Mouse (Mus musculus): ENCODE measurements at regions not wholly inside any gene's neighbourhood (a gene's known extent, or its start where the extent isn't known, plus 50 kb on each side); places are given as distances from the start of the nearest gene placed in this dataset.

- no peak for DNase-seq (ENCODE audit: low spot score)
Measured at GRCm38 (mm10) chr6:49637654-49638053, 184.9 kb upstream of the Npy start.

DNA sequence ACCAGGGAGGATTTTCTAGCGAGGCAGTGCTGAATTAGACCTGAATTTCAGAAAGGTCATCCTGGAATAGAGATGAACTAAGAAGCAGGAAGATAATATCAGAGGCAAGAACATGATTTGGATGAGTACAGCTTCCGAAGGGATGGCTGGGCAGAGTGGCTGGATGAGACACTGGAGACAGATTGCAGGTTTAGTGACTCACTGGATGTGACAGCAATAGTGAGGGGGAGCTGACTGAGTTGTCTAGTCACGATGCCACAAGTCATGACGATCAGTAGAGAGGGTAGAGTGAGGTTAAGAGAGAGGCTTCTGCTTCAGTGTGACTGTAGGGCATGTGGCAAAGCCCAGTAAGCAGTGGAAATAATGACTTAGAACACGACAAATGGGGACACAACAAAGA, 181.3 kb upstream of the Npy start:
- DNase-seq (ENCODE audit: low spot score), result no peak

DNA sequence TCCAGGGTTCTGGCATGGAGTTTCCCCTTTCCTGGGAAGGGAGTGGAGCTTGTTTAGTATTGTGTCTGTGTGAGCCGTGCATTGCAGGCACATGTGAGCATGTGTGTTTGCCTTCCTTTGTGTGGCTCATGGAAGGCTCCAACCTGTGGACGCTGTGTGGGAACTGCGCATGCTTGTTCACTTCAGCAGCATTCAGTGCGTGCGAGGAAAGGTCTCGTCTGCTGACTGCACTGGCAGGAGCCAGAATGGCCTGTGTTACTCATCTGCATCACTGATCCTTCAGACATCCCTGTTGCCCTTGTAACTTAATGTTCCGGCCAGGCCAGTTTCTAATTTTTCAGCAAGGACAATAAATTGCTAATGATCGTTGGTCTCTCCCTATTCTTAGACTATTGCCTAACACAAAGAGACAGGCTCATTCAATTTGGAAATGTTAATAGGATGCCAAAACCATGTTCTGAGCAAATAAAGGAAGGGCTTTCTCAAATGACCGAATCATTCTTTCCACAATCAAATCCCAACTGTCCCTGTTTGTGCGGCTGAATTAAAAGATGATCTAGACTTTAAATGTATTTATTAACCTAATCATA, 167.9 kb upstream of the Npy start:
- DNase-seq (ENCODE audit: low spot score), result peak; percentile 61

GRCm38 (mm10) chr6:49655241-49655640, 167.3 kb upstream of the Npy start:
- DNase-seq (ENCODE audit: low spot score), result peak; percentile 50

DNA sequence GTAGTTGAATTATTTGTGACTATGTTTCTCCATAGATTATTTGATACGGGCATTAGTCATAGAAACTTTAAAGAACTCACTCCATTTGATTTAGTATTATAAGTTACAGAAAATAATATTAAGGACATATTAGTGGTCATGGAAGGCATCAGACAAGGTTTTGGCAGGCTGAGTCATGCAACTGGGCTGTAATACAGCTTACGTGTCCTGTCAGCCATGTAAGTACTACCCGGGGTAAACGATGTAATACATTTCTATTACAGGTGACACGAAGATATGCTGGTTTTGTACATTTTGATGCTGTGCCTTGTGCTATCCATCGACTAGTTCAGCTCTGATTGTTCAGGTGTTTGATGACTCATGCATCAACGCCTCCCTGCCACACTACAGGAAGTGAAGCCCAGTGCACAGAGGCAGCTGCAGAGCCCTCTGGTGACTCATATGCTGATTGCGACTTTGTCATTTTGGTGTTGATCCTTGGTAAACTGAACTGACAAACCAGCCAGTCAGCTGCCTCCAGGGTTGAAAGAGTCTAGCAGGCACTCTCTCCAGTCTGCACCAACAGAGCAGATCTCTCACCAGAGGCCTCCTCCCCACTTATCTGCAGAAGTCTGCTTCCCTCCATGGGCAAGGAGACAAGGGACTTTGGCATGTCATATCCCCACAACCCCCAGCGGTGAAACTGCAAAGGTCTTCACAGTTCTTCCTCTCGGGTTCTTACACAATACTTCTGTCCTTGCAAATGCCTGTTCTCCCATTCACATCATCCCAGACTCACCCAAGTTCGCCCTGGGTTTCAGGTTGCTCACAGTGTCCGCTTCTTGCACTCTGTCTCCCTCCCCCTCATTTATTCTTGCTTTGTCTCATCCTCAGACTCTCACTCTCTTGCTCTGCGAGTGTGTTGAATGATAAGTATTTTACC, 165.9 kb upstream of the Npy start:
- no peak for DNase-seq (ENCODE audit: low spot score)

- no peak for DNase-seq (ENCODE audit: low spot score)
Measured at GRCm38 (mm10) chr6:49657988-49658387, 164.5 kb upstream of the Npy start.

DNA sequence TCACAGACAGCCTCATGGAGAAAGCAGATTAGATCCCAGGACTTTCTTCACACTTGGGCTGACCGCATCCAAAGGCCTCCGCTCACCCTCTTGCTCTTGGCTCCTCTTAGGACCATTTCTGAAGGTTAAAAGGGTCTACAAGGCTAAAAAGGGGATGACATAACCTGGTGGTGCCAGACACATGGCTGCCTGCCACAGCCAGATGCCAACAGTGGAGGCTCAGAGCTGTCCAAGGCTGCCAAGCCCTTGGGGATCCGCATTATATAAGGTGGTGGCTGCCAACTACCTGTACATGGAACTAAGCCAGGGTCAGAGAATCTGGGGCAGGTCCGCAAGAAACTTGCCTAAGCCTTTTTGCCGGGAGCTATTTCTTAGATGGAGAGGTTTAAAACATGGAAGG, 151.5 kb upstream of the Npy start:
- no peak for DNase-seq (ENCODE audit: low spot score)

GRCm38 (mm10) chr6:49671912-49672311, 150.6 kb upstream of the Npy start:
- no peak for DNase-seq (ENCODE audit: low spot score)

- no peak for DNase-seq (ENCODE audit: low spot score)
Measured at GRCm38 (mm10) chr6:49686776-49687175, 135.7 kb upstream of the Npy start.

- no peak for DNase-seq (ENCODE audit: low spot score)
Measured at GRCm38 (mm10) chr6:49692032-49692539, 130.4 kb upstream of the Npy start.

- peak; percentile 45 for DNase-seq (ENCODE audit: low spot score)
Measured at GRCm38 (mm10) chr6:49694851-49695250, 127.7 kb upstream of the Npy start.

DNA sequence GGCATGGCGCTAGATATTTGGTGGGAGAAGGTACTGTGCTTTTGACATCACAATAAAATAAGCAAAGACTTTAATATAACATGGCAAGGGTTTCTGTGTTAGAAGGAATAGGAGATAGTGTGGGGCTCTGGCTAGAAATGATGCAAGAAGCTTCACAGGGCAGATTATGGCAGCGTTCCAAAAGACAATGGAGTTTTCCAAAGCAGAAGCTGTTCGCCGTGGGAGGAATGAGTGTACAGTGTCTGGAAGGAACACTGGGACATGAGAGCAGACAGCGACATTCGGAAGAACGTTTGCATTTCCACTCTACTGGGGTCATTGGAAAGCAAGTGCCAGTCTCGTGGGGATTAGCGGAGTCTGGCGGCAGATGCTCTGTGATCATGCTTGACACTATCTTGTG, 125.5 kb upstream of the Npy start:
- DNase-seq (ENCODE audit: low spot score), result no peak

DNA sequence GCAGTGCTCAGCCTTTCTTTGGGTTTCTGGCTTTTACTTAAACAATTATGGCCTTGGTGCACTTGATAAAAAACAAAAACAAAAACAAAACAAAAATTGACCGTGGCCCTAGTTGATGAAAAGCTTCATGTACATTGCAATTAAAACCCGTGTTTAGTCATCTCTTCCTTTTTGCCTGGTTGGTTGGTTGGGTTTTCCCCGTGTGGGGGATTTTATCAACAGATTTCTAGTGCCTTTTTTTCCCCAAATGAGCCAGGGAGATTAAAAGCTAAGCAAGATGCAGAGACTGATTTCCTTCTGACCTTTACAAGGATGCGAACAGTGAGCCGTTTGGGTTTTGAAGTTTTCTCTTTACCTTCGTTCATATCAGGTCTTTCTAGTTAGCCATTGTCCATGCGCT, 121.1 kb upstream of the Npy start:
- DNase-seq (ENCODE audit: low spot score), result no peak

GRCm38 (mm10) chr6:49712980-49713379, 109.5 kb upstream of the Npy start:
- no peak for DNase-seq (ENCODE audit: low spot score)

DNA sequence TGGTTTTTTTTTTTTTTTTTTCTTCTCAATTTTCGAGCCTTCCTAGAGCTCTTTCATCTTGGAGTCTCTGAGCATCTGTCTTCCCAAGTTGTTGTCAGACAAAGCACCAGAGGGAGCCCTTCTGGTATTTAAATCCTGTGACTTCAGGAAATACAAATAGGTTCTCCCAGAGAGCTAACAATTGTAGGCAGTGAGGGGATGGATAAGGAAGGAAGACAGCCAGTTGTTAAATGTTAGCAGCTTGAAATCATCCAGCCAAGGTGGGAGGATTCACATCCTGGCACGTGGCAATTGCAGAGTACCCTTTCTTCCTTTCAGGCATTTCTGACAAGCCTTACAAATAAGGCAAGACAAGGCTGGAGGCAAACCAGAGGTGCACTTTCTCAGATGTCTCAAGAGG, 106.0 kb upstream of the Npy start:
- DNase-seq (ENCODE audit: low spot score), result peak; percentile 29

GRCm38 (mm10) chr6:49716945-49717344, 105.6 kb upstream of the Npy start:
- DNase-seq (ENCODE audit: low spot score), result no peak

GRCm38 (mm10) chr6:49733191-49733590, 89.3 kb upstream of the Npy start:
- no peak for DNase-seq (ENCODE audit: low spot score)

- DNase-seq (ENCODE audit: low spot score), result no peak
Measured at GRCm38 (mm10) chr6:49743157-49743556, 79.4 kb upstream of the Npy start.

GRCm38 (mm10) chr6:49745301-49745700, 77.2 kb upstream of the Npy start:
- DNase-seq (ENCODE audit: low spot score), result no peak

- no peak for DNase-seq (ENCODE audit: low spot score)
Measured at GRCm38 (mm10) chr6:49750544-49750943, 72.0 kb upstream of the Npy start.

DNA sequence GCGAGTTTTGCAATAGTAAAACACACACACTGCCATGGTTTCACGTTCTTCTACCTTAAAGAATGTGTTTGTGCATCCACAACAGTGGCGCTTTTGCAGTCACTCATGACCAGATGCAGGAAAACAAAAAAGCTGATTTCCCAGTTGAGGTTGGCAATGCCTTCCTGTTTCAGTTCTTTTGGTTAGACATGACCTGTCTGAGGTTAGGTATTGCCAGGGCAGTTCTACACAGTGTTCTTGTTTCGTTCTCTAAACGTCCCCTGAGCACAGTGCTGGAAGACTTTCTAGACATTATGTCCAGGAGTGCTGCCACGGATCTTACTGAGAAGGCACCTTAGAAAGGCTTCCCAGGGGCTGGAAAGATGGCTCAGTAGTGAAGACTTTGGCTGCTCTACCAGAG, 62.9 kb upstream of the Npy start:
- DNase-seq (ENCODE audit: low spot score), result no peak

DNA sequence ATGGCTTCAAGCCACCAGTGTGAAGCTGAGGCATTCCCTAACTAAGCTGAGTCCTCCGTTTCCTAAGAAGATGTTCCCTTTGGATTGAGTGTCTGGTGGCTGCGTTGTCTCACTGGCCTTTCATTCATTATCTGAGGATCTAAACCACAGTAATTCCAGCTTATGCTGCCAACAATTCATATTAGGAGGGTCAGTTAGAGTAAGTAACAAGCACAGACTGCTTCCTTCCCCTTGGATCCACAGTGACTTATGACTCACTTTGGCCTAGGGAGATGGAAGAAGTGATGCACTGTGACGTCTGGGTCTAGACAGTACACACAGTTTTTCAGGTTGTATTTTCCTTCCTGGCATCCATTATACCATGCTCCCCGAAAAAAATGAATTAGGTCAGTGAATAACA, 57.8 kb upstream of the Npy start:
- no peak for DNase-seq (ENCODE audit: low spot score)

DNA sequence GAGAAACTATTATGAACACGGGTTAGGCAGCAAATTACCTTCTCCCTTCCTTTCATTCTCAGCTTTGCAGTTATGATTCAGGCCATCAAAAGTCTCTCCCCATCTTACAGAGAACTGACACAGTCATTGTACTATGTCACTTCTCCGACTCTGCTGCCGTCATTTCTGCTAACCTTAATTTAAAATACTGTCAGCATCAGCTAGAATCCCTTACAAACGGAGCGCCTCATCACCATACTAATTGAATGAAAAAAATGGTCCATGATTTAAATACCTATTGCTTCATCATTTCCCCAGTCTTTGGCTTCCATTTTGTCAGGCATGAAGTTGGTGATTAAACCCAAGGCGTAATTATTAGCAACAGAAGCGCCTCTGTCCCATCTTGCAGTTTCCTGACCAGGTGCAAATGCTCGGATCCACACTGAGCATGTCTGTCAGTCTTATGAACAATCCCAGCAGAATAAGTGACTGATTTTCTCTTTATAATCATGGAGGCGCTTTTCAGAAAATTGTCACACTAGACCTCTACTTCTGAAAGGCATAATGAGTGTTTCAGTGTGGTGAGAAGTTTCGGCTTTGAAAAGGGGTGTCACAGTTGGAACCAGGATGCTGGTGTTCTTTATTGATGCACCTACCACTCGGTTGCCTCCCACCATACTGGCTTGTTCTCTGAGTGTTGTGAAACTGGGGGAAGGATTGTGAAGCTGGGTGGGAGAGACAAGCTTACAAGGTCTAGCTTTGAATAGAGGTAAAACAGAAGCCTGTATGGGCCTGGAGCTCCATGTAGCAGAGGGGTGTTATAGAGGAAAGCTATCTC, 52.4 kb upstream of the Npy start:
- DNase-seq (ENCODE audit: low spot score), result no peak

Measured in retina, embryonic 14.5 days (tissue).